Mouse (Mus musculus) kidney, embryonic 16.5 days (tissue): ENCODE measurements around the gene H1foo. TPM values are rescaled to one million over a fixed set of nuclear protein-coding genes. Genes with fewer than 3 reads are reported as not detected.

Source experiments
- ATAC-seq: fragments of 200-750 bp; cut with Nextera tagmentation; 2 replicates; pipeline ENCODE4 v1.8.0; 2017; ENCODE audit warnings: moderate TSS enrichment; ENCODE audit not compliant: low FRiP score, low TSS enrichment
- H3K27ac ChIP-seq: fragments of 300-500 bp; sonication (generic); 2 replicates; pipeline ENCODE4 v1.5.1; 2014; ENCODE audit warnings: low read length
- H3K27me3 ChIP-seq: fragments of 300-500 bp; sonication (generic); 2 replicates; pipeline ENCODE4 v1.6.1; 2014; ENCODE audit warnings: low read length, control low read depth, mixed read lengths; ENCODE audit not compliant: insufficient read depth
- H3K36me3 ChIP-seq: fragments of 300-500 bp; sonication (generic); 2 replicates; pipeline ENCODE4 v1.6.1; 2014; ENCODE audit warnings: low read length, control low read depth, mixed read lengths; ENCODE audit not compliant: insufficient read depth
- H3K4me1 ChIP-seq: fragments of 300-500 bp; sonication (generic); 2 replicates; pipeline ENCODE4 v1.6.1; 2014; ENCODE audit warnings: low read length, control low read depth, mixed read lengths; ENCODE audit not compliant: insufficient read depth
- H3K4me2 ChIP-seq: fragments of 300-500 bp; sonication (generic); replicated peaks from 2 replicates; pipeline ENCODE4 v1.6.1; 2014; ENCODE audit warnings: low read depth, low read length
- H3K4me3 ChIP-seq: fragments of 300-500 bp; sonication (generic); 2 replicates; pipeline ENCODE4 v1.5.1; 2014; ENCODE audit warnings: mild to moderate bottlenecking, low read length
- H3K9ac ChIP-seq: fragments of 300-500 bp; sonication (generic); replicated peaks from 2 replicates; pipeline ENCODE4 v1.6.1; 2014; ENCODE audit warnings: low read length
- H3K9me3 ChIP-seq: fragments of 300-500 bp; sonication (generic); 2 replicates; pipeline ENCODE4 v1.6.1; 2016; ENCODE audit warnings: low read length, control low read depth
- WGBS: fragments of 180-500 bp; shearing (Covaris S2); extraction: QIAGEN DNeasy Blood & Tissue Kit; methylation state at CpG from one replicate; pipeline ENCODE4 v1.1.7; 2014; 5-methylcytosine and 5-hydroxymethylcytosine counted together
- polyA plus RNA-seq: library from polyadenylated mRNA; unstranded; fragments of >200 nt; fragmentation: Nextera tagmentation; extraction: Ambion mirVana; gene quantifications from 2 replicates; pipeline ENCODE4 v1.2.1, GENCODE M21; 2015

H1foo gene
- polyA plus RNA-seq, 1 experiment from 2014 or later = not detected

DNA sequence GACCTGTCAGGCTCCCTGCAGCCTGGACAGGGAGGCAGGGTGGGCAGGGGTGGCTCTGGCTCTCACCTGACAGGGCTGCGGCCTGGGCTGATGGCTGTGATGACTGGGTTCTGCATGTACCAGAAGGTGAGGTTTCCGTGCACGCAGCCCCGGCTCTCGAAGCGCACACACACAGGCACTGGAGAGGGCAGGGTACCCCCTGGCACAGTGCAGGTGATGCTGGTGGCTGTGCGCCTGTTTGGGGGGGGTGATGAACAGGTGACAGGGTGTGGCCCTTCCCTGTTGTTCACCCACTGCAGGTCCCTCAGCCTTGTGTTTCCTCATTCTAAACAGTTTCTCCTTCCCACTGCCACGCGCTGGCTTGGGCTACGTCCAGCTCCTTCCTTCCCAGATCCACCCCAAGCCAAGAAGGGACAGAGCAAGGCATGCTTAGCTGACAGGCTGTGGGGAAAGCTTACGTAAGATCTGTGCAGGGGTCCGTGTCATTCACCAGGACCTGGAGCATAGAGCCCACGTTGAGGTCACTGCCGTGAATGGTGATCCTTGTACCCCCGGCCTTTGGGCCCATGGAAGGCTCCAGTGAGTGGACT lies 22.6 kb downstream of the H1foo start:
- H3K27me3 ChIP-seq = no peaks in the 10 kb centered on the region
- no peak overlapping the region for H3K27ac ChIP-seq
- no peak overlapping the region for H3K4me2 ChIP-seq
- H3K36me3 ChIP-seq = peaks cover 50% of the 10 kb centered on the region
- H3K9me3 ChIP-seq = no peaks in the 10 kb centered on the region
- H3K4me3 ChIP-seq = no peak overlapping the region
- no peak overlapping the region for H3K9ac ChIP-seq
- H3K4me1 ChIP-seq = peaks cover 24% of the 10 kb centered on the region
- ATAC-seq = no peak
- WGBS = 93% methylated on average over 15 of the region's 15 CpGs

DNA sequence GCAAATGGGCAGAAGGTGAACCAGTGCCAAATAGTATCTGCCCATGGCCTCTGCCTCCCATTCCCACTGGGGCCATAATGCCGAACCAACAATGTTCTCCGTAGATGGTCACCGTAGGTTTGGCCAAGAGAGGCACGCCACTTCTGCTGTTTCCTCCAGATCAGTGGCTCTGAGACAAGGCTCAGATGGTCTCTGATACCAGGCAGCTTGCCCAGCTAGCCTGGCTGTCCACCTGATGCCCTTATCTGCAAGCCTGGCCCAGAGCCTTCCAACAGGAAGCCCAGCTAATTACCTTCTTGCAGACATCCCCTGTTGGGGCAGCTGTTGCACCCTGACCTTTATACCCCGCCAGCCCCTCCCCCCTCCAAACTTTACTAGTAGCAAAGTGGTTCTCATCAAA lies 23.3 kb downstream of the H1foo start:
- H3K9ac ChIP-seq = no peak overlapping the region
- peaks cover 23% of the 10 kb centered on the region for H3K4me1 ChIP-seq
- no peak overlapping the region for H3K27ac ChIP-seq
- no peak overlapping the region for H3K4me2 ChIP-seq
- peaks cover 43% of the 10 kb centered on the region for H3K36me3 ChIP-seq
- WGBS = 78% methylated on average over 5 of the region's 5 CpGs
- H3K9me3 ChIP-seq = no peaks in the 10 kb centered on the region
- no peaks in the 10 kb centered on the region for H3K27me3 ChIP-seq
- no peak overlapping the region for H3K4me3 ChIP-seq
- no peak for ATAC-seq

DNA sequence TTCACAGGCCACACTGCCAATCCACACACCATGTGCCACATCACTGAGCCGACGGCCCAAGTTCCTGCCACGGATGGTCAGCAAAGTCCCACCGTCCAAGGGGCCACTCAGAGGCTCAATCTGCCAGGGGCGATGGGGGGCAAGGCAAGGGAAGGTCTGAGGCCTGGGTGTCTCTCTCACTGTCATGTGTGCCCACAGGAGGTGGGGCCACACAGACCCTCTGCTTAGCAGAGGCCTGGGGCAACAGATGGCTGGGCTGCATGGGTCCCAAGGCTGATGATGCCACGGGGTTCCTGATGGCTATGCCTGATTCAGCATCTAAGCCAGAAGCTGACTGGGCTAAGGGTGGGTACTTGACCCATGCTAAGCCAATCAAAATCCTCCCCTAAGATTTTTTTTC lies 24.0 kb downstream of the H1foo start:
- H3K36me3 ChIP-seq = peaks cover 40% of the 10 kb centered on the region
- WGBS = 86% methylated on average over 6 of the region's 6 CpGs
- H3K4me2 ChIP-seq = no peak overlapping the region
- no peak for ATAC-seq
- H3K27ac ChIP-seq = no peak overlapping the region
- H3K27me3 ChIP-seq = no peaks in the 10 kb centered on the region
- H3K4me3 ChIP-seq = no peak overlapping the region
- H3K4me1 ChIP-seq = peaks cover 26% of the 10 kb centered on the region
- no peaks in the 10 kb centered on the region for H3K9me3 ChIP-seq
- no peak overlapping the region for H3K9ac ChIP-seq

DNA sequence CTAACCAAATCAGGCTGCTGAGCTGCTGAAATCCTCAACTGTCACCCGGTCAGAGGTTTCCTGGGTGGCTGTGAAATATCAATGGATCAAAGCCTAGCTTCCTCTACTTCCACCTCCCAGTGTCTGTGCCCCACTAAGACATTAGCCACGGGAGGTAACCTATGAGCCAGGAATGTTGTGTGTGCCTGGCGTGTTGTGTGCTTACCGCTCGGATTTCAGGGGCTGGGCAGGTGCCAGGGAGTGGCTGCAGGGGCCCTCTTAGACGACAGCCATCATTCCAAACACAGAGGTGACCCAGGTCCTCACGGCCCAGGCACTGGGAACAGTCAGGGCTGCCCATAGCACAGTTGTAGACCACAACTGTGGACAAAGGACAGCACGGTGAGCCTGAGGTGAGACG lies 24.4 kb downstream of the H1foo start:
- H3K4me1 ChIP-seq = peaks cover 29% of the 10 kb centered on the region
- peaks cover 37% of the 10 kb centered on the region for H3K36me3 ChIP-seq
- no peak overlapping the region for H3K4me3 ChIP-seq
- no peak overlapping the region for H3K9ac ChIP-seq
- no peak overlapping the region for H3K27ac ChIP-seq
- WGBS = 74% methylated on average over 9 of the region's 9 CpGs
- H3K9me3 ChIP-seq = no peaks in the 10 kb centered on the region
- no peak for ATAC-seq
- H3K27me3 ChIP-seq = no peaks in the 10 kb centered on the region
- no peak overlapping the region for H3K4me2 ChIP-seq

DNA sequence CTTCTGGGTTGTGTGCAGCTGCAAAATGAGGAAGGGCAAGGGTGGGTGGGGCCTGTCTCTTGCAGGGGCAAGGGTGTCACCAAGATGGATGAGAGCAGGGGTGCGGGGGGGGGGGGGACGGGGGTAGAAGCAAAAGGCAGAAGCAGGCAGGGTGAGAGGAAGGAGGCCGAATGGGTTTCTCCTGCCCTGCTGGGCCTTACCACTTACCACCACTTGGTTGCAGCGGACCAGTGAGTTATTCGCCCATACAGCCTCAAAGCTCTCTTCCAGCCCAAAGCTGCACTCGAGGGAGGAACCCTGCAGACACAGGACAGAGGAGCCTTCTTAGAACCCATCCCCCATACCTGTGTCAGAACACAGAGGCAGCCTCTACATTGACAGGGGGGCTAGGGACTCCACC lies 25.2 kb downstream of the H1foo start:
- Histone ChIP-seq H3K4me1 (peaks cover 31% of the 10 kb centered on the region), H3K36me3 (peaks cover 44% of the 10 kb centered on the region), H3K9ac (no peak overlapping the region), H3K4me2 (no peak overlapping the region), H3K4me3 (no peak overlapping the region), H3K27me3 (no peaks in the 10 kb centered on the region), H3K9me3 (no peaks in the 10 kb centered on the region), H3K27ac (no peak overlapping the region)
- 72% methylated on average over 4 of the region's 6 CpGs for WGBS
- no peak for ATAC-seq

DNA sequence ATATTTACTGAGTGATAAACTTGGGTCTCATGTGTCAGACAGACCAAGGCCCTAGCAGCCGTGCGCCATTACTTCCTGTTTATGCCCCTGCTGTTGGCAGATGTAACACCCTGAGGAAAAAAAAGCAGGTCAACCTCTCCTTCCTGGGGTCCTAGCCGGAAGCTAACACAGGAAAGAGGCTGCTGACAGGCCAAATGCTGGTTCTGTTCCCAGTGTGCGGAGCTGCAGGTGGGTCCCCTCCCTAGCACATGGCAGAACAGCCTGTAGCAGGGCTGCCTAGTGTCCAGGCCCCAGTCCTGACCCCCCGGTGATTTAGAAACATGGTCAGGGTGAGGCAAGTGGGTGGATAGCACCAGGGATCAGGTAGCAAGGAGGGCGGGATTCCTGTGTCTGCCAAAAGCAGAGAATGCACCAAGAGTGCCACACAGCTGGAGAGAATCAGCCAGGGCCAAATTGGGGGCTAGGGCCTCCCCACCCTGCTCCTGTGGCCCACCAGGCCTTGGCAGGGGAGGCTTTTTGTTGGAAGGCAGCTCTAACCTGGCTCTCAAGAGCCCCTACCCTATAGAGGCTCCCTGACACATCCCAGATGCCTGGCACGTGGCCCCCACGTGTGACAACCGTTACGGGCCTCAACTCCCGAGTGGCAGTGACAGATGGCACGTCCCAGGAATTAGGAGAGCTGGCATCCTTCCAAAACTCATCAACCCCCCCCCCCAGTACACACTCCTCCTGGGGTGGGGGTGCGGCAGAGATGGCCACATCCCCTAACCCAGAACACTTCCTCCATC lies 26.7 kb downstream of the H1foo start:
- Histone ChIP-seq H3K4me3 (no peak overlapping the region), H3K9me3 (no peaks in the 10 kb centered on the region), H3K9ac (no peak overlapping the region), H3K27me3 (no peaks in the 10 kb centered on the region), H3K27ac (peak overlapping the region; percentile 15; the same call in 1 of the 2 replicates), H3K36me3 (peaks cover 42% of the 10 kb centered on the region), H3K4me2 (no peak overlapping the region), H3K4me1 (peaks cover 31% of the 10 kb centered on the region)
- 31% methylated on average over 13 of the region's 13 CpGs for WGBS
- no peak for ATAC-seq

DNA sequence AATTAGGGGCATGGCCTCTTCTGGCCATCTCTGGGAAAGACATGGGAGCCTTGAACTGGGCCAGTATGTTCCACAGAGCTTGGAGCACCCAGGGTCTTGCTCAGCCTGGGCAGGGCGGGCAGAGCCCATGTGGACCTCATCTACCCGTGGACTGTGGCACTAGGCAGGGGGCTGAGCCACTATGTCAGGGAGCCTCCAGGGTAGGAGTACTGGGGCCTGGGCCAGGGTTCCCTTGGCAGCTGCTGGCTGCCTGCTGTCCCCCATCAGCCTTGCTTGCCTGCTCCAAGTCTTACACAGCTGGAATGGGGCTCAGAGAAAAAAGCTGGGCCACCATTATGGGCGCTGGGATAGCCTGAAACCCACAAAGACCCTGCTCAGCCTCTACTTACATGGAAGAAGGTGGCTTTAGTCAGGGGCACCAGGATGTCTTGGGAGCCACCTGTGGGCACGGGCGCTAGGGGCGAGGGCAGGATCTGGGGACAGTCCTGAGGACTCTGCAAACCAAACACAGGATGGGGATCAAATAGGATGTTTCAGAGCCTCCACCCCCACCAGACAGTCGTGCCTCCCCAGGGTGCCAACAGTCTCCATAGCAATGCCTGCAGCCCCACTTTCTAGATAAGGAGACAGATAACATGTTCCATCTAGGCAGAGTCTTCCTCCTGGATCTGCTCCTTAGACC lies 27.5 kb downstream of the H1foo start:
- WGBS = 78% methylated on average over 7 of the region's 7 CpGs
- no peak overlapping the region for H3K4me3 ChIP-seq
- H3K4me2 ChIP-seq = no peak overlapping the region
- no peak overlapping the region; the same call in 1 of the 2 replicates for H3K27ac ChIP-seq
- H3K27me3 ChIP-seq = no peaks in the 10 kb centered on the region
- H3K4me1 ChIP-seq = peaks cover 31% of the 10 kb centered on the region
- ATAC-seq = peak; percentile 40; the same call in 1 of the 2 replicates
- H3K36me3 ChIP-seq = peaks cover 37% of the 10 kb centered on the region
- no peak overlapping the region for H3K9ac ChIP-seq
- H3K9me3 ChIP-seq = no peaks in the 10 kb centered on the region

- H3K27ac ChIP-seq = no peak overlapping the region
- no peak for ATAC-seq
- H3K36me3 ChIP-seq = peaks cover 34% of the 10 kb centered on the region
- 60% methylated on average over 15 of the region's 15 CpGs for WGBS
- no peak overlapping the region for H3K4me2 ChIP-seq
- no peak overlapping the region for H3K9ac ChIP-seq
- H3K9me3 ChIP-seq = no peaks in the 10 kb centered on the region
- no peaks in the 10 kb centered on the region for H3K27me3 ChIP-seq
- H3K4me3 ChIP-seq = no peak overlapping the region
- peaks cover 37% of the 10 kb centered on the region for H3K4me1 ChIP-seq
These were observed 28.6 kb downstream of the H1foo start for GRCm38 (mm10) chr6:115973139-115973875.

GRCm38 (mm10) chr6:115973881-115974662 lies 29.3 kb downstream of the H1foo start:
- Histone ChIP-seq H3K9me3 (no peaks in the 10 kb centered on the region), H3K4me2 (no peak overlapping the region), H3K9ac (no peak overlapping the region), H3K4me1 (peaks cover 37% of the 10 kb centered on the region), H3K36me3 (peaks cover 38% of the 10 kb centered on the region), H3K27ac (no peak overlapping the region), H3K27me3 (no peaks in the 10 kb centered on the region), H3K4me3 (no peak overlapping the region)
- no peak for ATAC-seq
- 81% methylated on average over 16 of the region's 16 CpGs for WGBS
